Mouse (Mus musculus) limb, embryonic 15.5 days (tissue): ENCODE data around the gene Inpp5d. TPM values are rescaled to one million over a fixed set of nuclear protein-coding genes. Genes with fewer than 3 reads are reported as not detected.

Source experiments
- ATAC-seq: fragments of 200-750 bp; cut with Nextera tagmentation; 2 replicates; pipeline ENCODE4 v1.8.0; 2017; ENCODE audit warnings: low read depth, moderate TSS enrichment; ENCODE audit not compliant: insufficient number of reproducible peaks, low FRiP score, low TSS enrichment
- H3K27ac ChIP-seq: fragments of 300-500 bp; sonication (generic); 2 replicates; pipeline ENCODE4 v1.5.1; 2015; ENCODE audit warnings: moderate library complexity, mild to moderate bottlenecking, inconsistent platforms
- H3K27me3 ChIP-seq: fragments of 300-500 bp; sonication (generic); 2 replicates; pipeline ENCODE4 v1.6.1; 2015; ENCODE audit warnings: inconsistent platforms
- H3K36me3 ChIP-seq: fragments of 300-500 bp; sonication (generic); 2 replicates; pipeline ENCODE4 v1.6.1; 2015; ENCODE audit warnings: inconsistent platforms
- H3K4me1 ChIP-seq: fragments of 300-500 bp; sonication (generic); 2 replicates; pipeline ENCODE4 v1.6.1; 2015; ENCODE audit warnings: inconsistent platforms
- H3K4me2 ChIP-seq: fragments of 300-500 bp; sonication (generic); 2 replicates; pipeline ENCODE4 v1.6.1; 2015; ENCODE audit warnings: mild to moderate bottlenecking, inconsistent platforms
- H3K4me3 ChIP-seq: fragments of 300-500 bp; sonication (generic); 2 replicates; pipeline ENCODE4 v1.5.1; 2015; ENCODE audit warnings: mild to moderate bottlenecking, inconsistent platforms
- H3K9ac ChIP-seq: fragments of 300-500 bp; sonication (generic); 2 replicates; pipeline ENCODE4 v1.6.1; 2015; ENCODE audit warnings: inconsistent platforms
- H3K9me3 ChIP-seq: fragments of 300-500 bp; sonication (generic); 2 replicates; pipeline ENCODE4 v1.6.1; 2016; ENCODE audit warnings: inconsistent platforms
- WGBS: fragments of 180-500 bp; shearing (Covaris S2); methylation state at CpG from one replicate; pipeline ENCODE4 v1.1.7; 2015; 5-methylcytosine and 5-hydroxymethylcytosine counted together
- polyA plus RNA-seq: library from polyadenylated mRNA; unstranded; fragments of >200 nt; fragmentation: Nextera tagmentation; extraction: Ambion mirVana; gene quantifications from 2 replicates; pipeline ENCODE4 v1.2.1, GENCODE M21; 2015

The Inpp5d gene
- polyA plus RNA-seq, 1 experiment from 2014 or later: 8.8 TPM

GRCm38 (mm10) chr1:87626344-87626743 lies 6.2 kb downstream of the Inpp5d start:
- Histone ChIP-seq H3K4me3 (no peak overlapping the region), H3K36me3 (no peaks in the 10 kb centered on the region), H3K27me3 (no peaks in the 10 kb centered on the region), H3K4me2 (no peak overlapping the region), H3K9me3 (no peaks in the 10 kb centered on the region), H3K4me1 (no peaks in the 10 kb centered on the region), H3K9ac (no peak overlapping the region), H3K27ac (no peak overlapping the region)
- WGBS: 59% methylated on average over 2 of the region's 2 CpGs
- no peak for ATAC-seq

- 60% methylated on average over 2 of the region's 2 CpGs for WGBS
- H3K36me3 ChIP-seq: no peaks in the 10 kb centered on the region
Observed at GRCm38 (mm10) chr1:87628085-87628484, 8.0 kb downstream of the Inpp5d start.

GRCm38 (mm10) chr1:87631584-87631983 lies 11.5 kb downstream of the Inpp5d start:
- no peak overlapping the region for H3K27ac ChIP-seq
- no peak overlapping the region for H3K9ac ChIP-seq
- H3K36me3 ChIP-seq: no peaks in the 10 kb centered on the region
- H3K4me2 ChIP-seq: no peak overlapping the region
- no peak overlapping the region for H3K4me3 ChIP-seq
- ATAC-seq: no peak
- 75% methylated on average over 10 of the region's 10 CpGs for WGBS
- H3K9me3 ChIP-seq: no peaks in the 10 kb centered on the region
- H3K4me1 ChIP-seq: no peaks in the 10 kb centered on the region
- H3K27me3 ChIP-seq: no peaks in the 10 kb centered on the region

More at GRCm38 (mm10) chr1:87628085-87628484, 8.0 kb downstream of the Inpp5d start:
- Histone ChIP-seq H3K9ac (no peak overlapping the region), H3K27ac (no peak overlapping the region), H3K27me3 (no peaks in the 10 kb centered on the region), H3K9me3 (no peaks in the 10 kb centered on the region), H3K4me2 (no peak overlapping the region), H3K4me1 (no peaks in the 10 kb centered on the region), H3K4me3 (no peak overlapping the region)
- no peak for ATAC-seq

- no peaks in the 10 kb centered on the region for H3K9me3 ChIP-seq
- H3K27ac ChIP-seq: no peak overlapping the region
- WGBS: 71% methylated on average over 6 of the region's 6 CpGs
- no peak overlapping the region for H3K9ac ChIP-seq
- no peak for ATAC-seq
- no peaks in the 10 kb centered on the region for H3K36me3 ChIP-seq
- no peaks in the 10 kb centered on the region for H3K4me1 ChIP-seq
- H3K27me3 ChIP-seq: no peaks in the 10 kb centered on the region
- no peak overlapping the region for H3K4me2 ChIP-seq
- H3K4me3 ChIP-seq: no peak overlapping the region
Observed at GRCm38 (mm10) chr1:87632163-87632562, 12.1 kb downstream of the Inpp5d start.

GRCm38 (mm10) chr1:87636716-87637117 lies 16.6 kb downstream of the Inpp5d start:
- 85% methylated on average over 12 of the region's 12 CpGs for WGBS
- Histone ChIP-seq H3K4me2 (no peak overlapping the region), H3K4me1 (no peaks in the 10 kb centered on the region), H3K9me3 (no peaks in the 10 kb centered on the region), H3K27me3 (no peaks in the 10 kb centered on the region), H3K27ac (no peak overlapping the region), H3K36me3 (no peaks in the 10 kb centered on the region), H3K9ac (no peak overlapping the region), H3K4me3 (no peak overlapping the region)
- no peak for ATAC-seq

GRCm38 (mm10) chr1:87637121-87637877 lies 17.2 kb downstream of the Inpp5d start:
- Histone ChIP-seq H3K36me3 (no peaks in the 10 kb centered on the region), H3K27me3 (no peaks in the 10 kb centered on the region), H3K4me1 (no peaks in the 10 kb centered on the region), H3K4me2 (no peak overlapping the region), H3K27ac (no peak overlapping the region), H3K4me3 (no peak overlapping the region), H3K9me3 (no peaks in the 10 kb centered on the region), H3K9ac (no peak overlapping the region)
- no peak for ATAC-seq
- 81% methylated on average over 4 of the region's 4 CpGs for WGBS

- Histone ChIP-seq H3K4me3 (no peak overlapping the region), H3K9ac (no peak overlapping the region), H3K27ac (no peak overlapping the region), H3K4me2 (no peak overlapping the region), H3K36me3 (no peaks in the 10 kb centered on the region), H3K4me1 (no peaks in the 10 kb centered on the region), H3K9me3 (no peaks in the 10 kb centered on the region), H3K27me3 (no peaks in the 10 kb centered on the region)
- ATAC-seq: no peak
- 85% methylated on average over 4 of the region's 4 CpGs for WGBS
Observed at GRCm38 (mm10) chr1:87637878-87638600, 17.9 kb downstream of the Inpp5d start.

GRCm38 (mm10) chr1:87639724-87640123 lies 19.6 kb downstream of the Inpp5d start:
- H3K4me3 ChIP-seq: no peak overlapping the region
- no peak overlapping the region for H3K4me2 ChIP-seq
- H3K9me3 ChIP-seq: no peaks in the 10 kb centered on the region
- 86% methylated on average over 8 of the region's 8 CpGs for WGBS
- H3K36me3 ChIP-seq: no peaks in the 10 kb centered on the region
- H3K27ac ChIP-seq: peak overlapping the region; percentile 69
- no peak overlapping the region for H3K9ac ChIP-seq
- no peaks in the 10 kb centered on the region for H3K4me1 ChIP-seq
- ATAC-seq: no peak
- H3K27me3 ChIP-seq: no peaks in the 10 kb centered on the region

- Histone ChIP-seq H3K27ac (peak overlapping the region; percentile 69), H3K4me1 (no peaks in the 10 kb centered on the region), H3K27me3 (no peaks in the 10 kb centered on the region), H3K9ac (no peak overlapping the region), H3K9me3 (no peaks in the 10 kb centered on the region), H3K36me3 (no peaks in the 10 kb centered on the region), H3K4me3 (no peak overlapping the region), H3K4me2 (no peak overlapping the region)
- no peak for ATAC-seq
- WGBS: 58% methylated on average over 17 of the region's 17 CpGs
Observed at GRCm38 (mm10) chr1:87640165-87640661, 20.1 kb downstream of the Inpp5d start.

GRCm38 (mm10) chr1:87643016-87643415 lies 22.9 kb downstream of the Inpp5d start:
- no peak overlapping the region for H3K27ac ChIP-seq
- ATAC-seq: no peak
- no peaks in the 10 kb centered on the region for H3K4me1 ChIP-seq
- no peak overlapping the region for H3K4me3 ChIP-seq
- H3K4me2 ChIP-seq: no peak overlapping the region
- 84% methylated on average over 7 of the region's 7 CpGs for WGBS
- no peak overlapping the region for H3K9ac ChIP-seq
- H3K27me3 ChIP-seq: no peaks in the 10 kb centered on the region
- H3K36me3 ChIP-seq: no peaks in the 10 kb centered on the region
- H3K9me3 ChIP-seq: no peaks in the 10 kb centered on the region

GRCm38 (mm10) chr1:87645041-87645440 lies 24.9 kb downstream of the Inpp5d start:
- H3K4me2 ChIP-seq: no peak overlapping the region

GRCm38 (mm10) chr1:87645748-87646147 lies 25.6 kb downstream of the Inpp5d start:
- no peak for ATAC-seq
- 80% methylated on average over 6 of the region's 6 CpGs for WGBS
- Histone ChIP-seq H3K27me3 (no peaks in the 10 kb centered on the region), H3K36me3 (no peaks in the 10 kb centered on the region), H3K4me1 (no peaks in the 10 kb centered on the region), H3K9ac (no peak overlapping the region), H3K27ac (no peak overlapping the region), H3K4me3 (no peak overlapping the region), H3K4me2 (no peak overlapping the region), H3K9me3 (no peaks in the 10 kb centered on the region)

More at GRCm38 (mm10) chr1:87645041-87645440, 24.9 kb downstream of the Inpp5d start:
- Histone ChIP-seq H3K9ac (no peak overlapping the region), H3K27ac (no peak overlapping the region), H3K9me3 (no peaks in the 10 kb centered on the region), H3K27me3 (no peaks in the 10 kb centered on the region), H3K4me3 (no peak overlapping the region), H3K36me3 (no peaks in the 10 kb centered on the region), H3K4me1 (no peaks in the 10 kb centered on the region)
- 64% methylated on average over 7 of the region's 7 CpGs for WGBS
- ATAC-seq: no peak
